Comparison of ENCODE assay signal across 7 mouse cellular contexts in the genomic region with DNA sequence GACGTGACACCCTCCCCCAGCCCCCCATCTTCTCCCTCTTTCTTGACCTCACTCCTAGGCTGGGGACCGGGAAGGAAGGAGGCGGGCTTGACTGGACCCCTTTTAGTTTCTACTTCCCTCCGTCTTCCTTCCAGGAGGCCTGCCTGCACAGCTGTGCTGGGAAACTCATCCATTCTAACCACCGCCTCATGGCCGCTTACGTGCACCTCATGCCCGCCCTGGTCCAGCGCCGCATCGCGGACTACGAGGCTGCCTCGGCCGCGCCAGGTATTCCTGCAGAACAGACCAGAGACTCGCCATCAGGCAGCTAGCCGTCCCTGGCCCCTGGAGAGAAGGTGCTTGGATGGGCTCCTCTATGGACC. TPM values are rescaled to one million over a fixed set of nuclear protein-coding genes. Genes with fewer than 3 reads are reported as not detected.
DNase-seq lines count a peak whose midpoint lies in the region; ATAC-seq and TF ChIP-seq lines count a peak whose summit lies in the region.

No protein-coding gene starts in this region.

- H3K9me3 ChIP-seq in lung, embryonic 16.5 days (ENCODE audit: control insufficient read depth, low read length), result no peaks in the 10 kb centered on the region
- no peaks in the 10 kb centered on the region for H3K9me3 ChIP-seq in neural tube, embryonic 14.5 days (ENCODE audit: control insufficient read depth, low read length)

- WGBS in lung, embryonic 16.5 days, result under 1% methylated on average over 18 of the region's 18 CpGs
- 0% methylated on average over 18 of the region's 18 CpGs for WGBS in neural tube, embryonic 14.5 days

- H3K4me1 ChIP-seq in lung, embryonic 16.5 days (replicated peaks; ENCODE audit: control insufficient read depth, insufficient read depth, low read length), result peaks cover 21% of the 10 kb centered on the region
- H3K4me1 ChIP-seq in cortical plate, adult 2 months (ENCODE audit: control insufficient read depth, insufficient read depth, low read length), result peaks cover 2% of the 10 kb centered on the region
- peaks cover 19% of the 10 kb centered on the region for H3K4me1 ChIP-seq in neural tube, embryonic 14.5 days (ENCODE audit: control insufficient read depth, insufficient read depth, low read length)

- H3K27me3 ChIP-seq in lung, embryonic 16.5 days (ENCODE audit: control insufficient read depth, insufficient read depth, low read depth, low read length), result no peaks in the 10 kb centered on the region
- no peaks in the 10 kb centered on the region for H3K27me3 ChIP-seq in neural tube, embryonic 14.5 days (ENCODE audit: control insufficient read depth, insufficient read depth, low read length)

- H3K4me3 ChIP-seq in lung, embryonic 16.5 days (ENCODE audit: low read length), result peak overlapping the region; percentile 58
- peak overlapping the region; percentile 85 for H3K4me3 ChIP-seq in cortical plate, adult 2 months (ENCODE audit: insufficient read depth, low read length)
- peak overlapping the region; percentile 69 for H3K4me3 ChIP-seq in neural tube, embryonic 14.5 days (ENCODE audit: low read depth, low read length)

- H3K27ac ChIP-seq in lung, embryonic 16.5 days (ENCODE audit: low read length), result peak overlapping the region; percentile 95
- H3K27ac ChIP-seq in cortical plate, adult 2 months (ENCODE audit: insufficient read depth, low read length), result peak overlapping the region; percentile 63
- peak overlapping the region; percentile 86 for H3K27ac ChIP-seq in neural tube, embryonic 14.5 days (ENCODE audit: low read depth, low read length)

- no peak for TF ChIP-seq POLR2A in cortical plate, adult 2 months (IDR thresholded peaks at IDR 0.05; ENCODE audit: extremely low read depth, insufficient read depth, low read length)

- no peak for ATAC-seq in lung, embryonic 16.5 days (ENCODE audit: low read depth)
- no peak for ATAC-seq in neural tube, embryonic 14.5 days (ENCODE audit: low read depth)

- DNase-seq in lung, postnatal 36 days, result no peak
- DNase-seq in heart, postnatal 4 days, result peak; percentile 40
- peak; percentile 45 for DNase-seq in liver
- DNase-seq in frontal cortex, postnatal 14 days (ENCODE audit: low spot score in 2 of 2), result no peak

- peak overlapping the region; percentile 97 for H3K4me2 ChIP-seq in lung, embryonic 16.5 days (ENCODE audit: low read depth, low read length)
- H3K4me2 ChIP-seq in neural tube, embryonic 14.5 days (ENCODE audit: low read depth, low read length), result peak overlapping the region; percentile 96

- peak overlapping the region; percentile 80 for H3K9ac ChIP-seq in lung, embryonic 16.5 days (ENCODE audit: low read length)
- peak overlapping the region; percentile 68 for H3K9ac ChIP-seq in neural tube, embryonic 14.5 days (replicated peaks; ENCODE audit: low read depth, low read length)

- TF ChIP-seq CTCF in cortical plate, adult 2 months (IDR thresholded peaks at IDR 0.05; ENCODE audit: extremely low read depth, insufficient read depth, low read length), result no peak

- H3K36me3 ChIP-seq in lung, embryonic 16.5 days (ENCODE audit: control insufficient read depth, insufficient read depth, low read length), result peaks cover 14% of the 10 kb centered on the region
- peaks cover 14% of the 10 kb centered on the region for H3K36me3 ChIP-seq in neural tube, embryonic 14.5 days (ENCODE audit: control insufficient read depth, insufficient read depth, low read length)

RNA-seq across cellular contexts. Expression of gene Gm45799, which starts 0.5 kb away (rescaled TPM):
- 24.9 and 35.7 TPM in 2 replicates for polyA plus RNA-seq in lung, embryonic 16.5 days (2015; fragmentation: Nextera tagmentation; extraction: Ambion mirVana)
- 56.6 and 57.3 TPM in 2 replicates for polyA plus RNA-seq in cortical plate, adult 2 months (2012; rRNA removed)
- 1 to 10 TPM; 1.6 to 1.9 TPM for total RNA-seq in heart, postnatal 4 days (2021)
- polyA plus RNA-seq in neural tube, embryonic 14.5 days (2014; fragmentation: Nextera tagmentation; extraction: Ambion mirVana), result 6.1 and 31.1 TPM in 2 replicates

RNA-seq across cellular contexts. Expression of gene Arfip2, which starts 0.7 kb away (rescaled TPM):
- polyA plus RNA-seq in lung, embryonic 16.5 days (2015; fragmentation: Nextera tagmentation; extraction: Ambion mirVana), result 78.0 and 81.5 TPM in 2 replicates
- 122 and 127 TPM in 2 replicates for polyA plus RNA-seq in cortical plate, adult 2 months (2012; rRNA removed)
- 10 to 100 TPM; 32.6 to 32.9 TPM for total RNA-seq in heart, postnatal 4 days (2021)
- 84.7 and 87.5 TPM in 2 replicates for polyA plus RNA-seq in neural tube, embryonic 14.5 days (2014; fragmentation: Nextera tagmentation; extraction: Ambion mirVana)

RNA-seq across cellular contexts. Expression of gene Timm10b, which starts 1.0 kb away (rescaled TPM):
- 181 and 208 TPM in 2 replicates for polyA plus RNA-seq in lung, embryonic 16.5 days (2015; fragmentation: Nextera tagmentation; extraction: Ambion mirVana)
- polyA plus RNA-seq in cortical plate, adult 2 months (2012; rRNA removed), result 123 and 138 TPM in 2 replicates
- total RNA-seq in heart, postnatal 4 days (2021), result 100 to 1,000 TPM in 1 of 2 experiments, 10 to 100 TPM in 1; 97.6 to 101 TPM
- 155 and 163 TPM in 2 replicates for polyA plus RNA-seq in neural tube, embryonic 14.5 days (2014; fragmentation: Nextera tagmentation; extraction: Ambion mirVana)

RNA-seq across cellular contexts. Expression of gene Trim3, which starts 7.5 kb away (rescaled TPM):
- 61.8 and 67.0 TPM in 2 replicates for polyA plus RNA-seq in lung, embryonic 16.5 days (2015; fragmentation: Nextera tagmentation; extraction: Ambion mirVana)
- 152 and 176 TPM in 2 replicates for polyA plus RNA-seq in cortical plate, adult 2 months (2012; rRNA removed)
- total RNA-seq in heart, postnatal 4 days (2021), result 10 to 100 TPM; 33.5 to 34.7 TPM
- polyA plus RNA-seq in neural tube, embryonic 14.5 days (2014; fragmentation: Nextera tagmentation; extraction: Ambion mirVana), result 92.3 and 93.1 TPM in 2 replicates

RNA-seq across cellular contexts. Expression of gene Dnhd1, which starts 9.8 kb away (rescaled TPM):
- 0.55 and 1.4 TPM in 2 replicates for polyA plus RNA-seq in lung, embryonic 16.5 days (2015; fragmentation: Nextera tagmentation; extraction: Ambion mirVana)
- polyA plus RNA-seq in cortical plate, adult 2 months (2012; rRNA removed), result 7.9 and 8.0 TPM in 2 replicates
- 1 to 10 TPM in 1 of 2 experiments, under 1 TPM in 1; 0.79 to 1.5 TPM for total RNA-seq in heart, postnatal 4 days (2021)
- polyA plus RNA-seq in neural tube, embryonic 14.5 days (2014; fragmentation: Nextera tagmentation; extraction: Ambion mirVana), result 2.0 and 2.8 TPM in 2 replicates

Comparison
In these comparisons a context has a peak if more than half of its experiments do, and no peak if none do; other contexts are left out.
1. DNase-seq: peak in heart, postnatal 4 days (single experiment) and liver (single experiment); none in lung, postnatal 36 days (single experiment) and frontal cortex, postnatal 14 days (0 of 2).
2. Peak in every context shown above with its lines, with median percentiles within 50 percentile points of each other: H3K27ac ChIP-seq and H3K4me3 ChIP-seq.